In the genomic region with DNA sequence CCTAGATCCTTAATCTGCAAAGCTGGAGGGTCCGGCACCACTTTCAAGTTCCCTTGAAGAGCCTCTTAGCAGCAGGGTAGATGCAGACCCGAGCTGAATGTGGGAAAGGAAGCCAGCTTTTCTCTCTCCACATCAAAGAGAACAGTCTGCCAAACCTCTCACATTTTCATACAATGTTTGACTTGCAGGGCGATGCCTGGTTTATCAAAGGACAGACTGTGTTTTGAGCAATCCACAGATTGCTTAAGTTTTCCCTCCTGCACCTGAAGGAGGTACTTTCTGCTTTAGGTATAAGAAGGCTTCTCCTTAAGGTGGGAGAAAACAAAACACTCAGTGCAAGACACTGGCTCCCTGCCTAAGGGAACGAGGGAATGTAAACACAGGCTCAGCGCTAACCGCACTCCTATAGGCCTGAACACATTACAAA, we compare ENCODE assay signal across 14 mouse cellular contexts.
A peak's percentile ranks its signal among the peaks of the same experiment; 100 is the strongest.
DNase-seq lines count a peak whose midpoint lies in the region; ATAC-seq and TF ChIP-seq lines count a peak whose summit lies in the region.
"Had no signal": no experiment of that assay in that cellular context is flagged by ENCODE, and none has a peak within 500 bp of the region (broad histone marks: within the 10 kb centered on the region; RNA-seq: fewer than 3 reads in every experiment).

No protein-coding gene starts in this region.

- no peaks in the 10 kb centered on the region for H3K9me3 ChIP-seq in forebrain, embryonic 13.5 days (replicated peaks)
- no peaks in the 10 kb centered on the region for H3K9me3 ChIP-seq in forebrain, embryonic 12.5 days
- no peaks in the 10 kb centered on the region for H3K9me3 ChIP-seq in midbrain, embryonic 15.5 days
- no peaks in the 10 kb centered on the region for H3K9me3 ChIP-seq in midbrain, postnatal 0 days (ENCODE audit: low read length)
- H3K9me3 ChIP-seq in lung, postnatal 0 days (ENCODE audit: low read length), result no peaks in the 10 kb centered on the region
- no peaks in the 10 kb centered on the region for H3K9me3 ChIP-seq in hindbrain, embryonic 16.5 days (ENCODE audit: control insufficient read depth, low read length)

- H3K4me1 ChIP-seq in forebrain, embryonic 13.5 days, result no peaks in the 10 kb centered on the region
- 0 out of 2 replicates have a peak, but pooled peaks cover 3% of the 10 kb centered on the region for H3K4me1 ChIP-seq in forebrain, embryonic 12.5 days
- H3K4me1 ChIP-seq in midbrain, embryonic 15.5 days, result peaks cover 6% of the 10 kb centered on the region; the same call in 1 of the 2 replicates
- no peaks in the 10 kb centered on the region; the same call in 1 of the 2 replicates for H3K4me1 ChIP-seq in midbrain, postnatal 0 days (ENCODE audit: insufficient read depth, low read length)
- peaks cover 6% of the 10 kb centered on the region; the same call in 1 of the 2 replicates for H3K4me1 ChIP-seq in lung, postnatal 0 days (ENCODE audit: insufficient read depth, low read depth, low read length)
- H3K4me1 ChIP-seq in hindbrain, embryonic 16.5 days (ENCODE audit: control insufficient read depth, insufficient read depth, low read depth, low read length), result no peaks in the 10 kb centered on the region

- TF ChIP-seq CTCF in midbrain, postnatal 0 days (IDR thresholded peaks at IDR 0.05), result no peak
- TF ChIP-seq CTCF in lung, postnatal 0 days (IDR thresholded peaks at IDR 0.05), result no peak

- H3K4me2 ChIP-seq in forebrain, embryonic 13.5 days, result no peak overlapping the region
- no peak overlapping the region for H3K4me2 ChIP-seq in forebrain, embryonic 12.5 days
- no peak overlapping the region for H3K4me2 ChIP-seq in midbrain, embryonic 15.5 days
- H3K4me2 ChIP-seq in midbrain, postnatal 0 days (ENCODE audit: low read depth, low read length, poor library complexity, severe bottlenecking), result no peak overlapping the region
- H3K4me2 ChIP-seq in lung, postnatal 0 days (replicated peaks; ENCODE audit: low read depth, low read length), result no peak overlapping the region; the same call in 1 of the 2 replicates
- H3K4me2 ChIP-seq in hindbrain, embryonic 16.5 days (ENCODE audit: low read length), result no peak overlapping the region

- no peaks in the 10 kb centered on the region for H3K27me3 ChIP-seq in forebrain, embryonic 13.5 days
- H3K27me3 ChIP-seq in forebrain, embryonic 12.5 days, result no peaks in the 10 kb centered on the region
- no peaks in the 10 kb centered on the region for H3K27me3 ChIP-seq in midbrain, embryonic 15.5 days (replicated peaks)
- H3K27me3 ChIP-seq in midbrain, postnatal 0 days (ENCODE audit: insufficient read depth, low read length), result no peaks in the 10 kb centered on the region
- no peaks in the 10 kb centered on the region for H3K27me3 ChIP-seq in lung, postnatal 0 days (replicated peaks; ENCODE audit: insufficient read depth, low read length)
- no peaks in the 10 kb centered on the region for H3K27me3 ChIP-seq in hindbrain, embryonic 16.5 days (replicated peaks; ENCODE audit: control insufficient read depth, insufficient read depth, low read length)

- ATAC-seq in forebrain, embryonic 13.5 days, result peak; percentile 31; the same call in 1 of the 2 replicates
- no peak for ATAC-seq in forebrain, embryonic 12.5 days (ENCODE audit: low FRiP score)
- no peak for ATAC-seq in midbrain, embryonic 15.5 days (replicated peaks)
- no peak for ATAC-seq in midbrain, postnatal 0 days (ENCODE audit: low FRiP score)
- peak; percentile 91 for ATAC-seq in lung, postnatal 0 days
- no peak for ATAC-seq in hindbrain, embryonic 16.5 days

- H3K36me3 ChIP-seq in forebrain, embryonic 13.5 days (ENCODE audit: poor library complexity, severe bottlenecking), result peaks cover 33% of the 10 kb centered on the region
- peaks cover 16% of the 10 kb centered on the region; the same call in 1 of the 2 replicates for H3K36me3 ChIP-seq in forebrain, embryonic 12.5 days (replicated peaks)
- no peaks in the 10 kb centered on the region; the same call in 1 of the 2 replicates for H3K36me3 ChIP-seq in midbrain, embryonic 15.5 days (replicated peaks)
- H3K36me3 ChIP-seq in midbrain, postnatal 0 days (ENCODE audit: insufficient read depth, low read length), result peaks cover 20% of the 10 kb centered on the region
- no peaks in the 10 kb centered on the region for H3K36me3 ChIP-seq in lung, postnatal 0 days (ENCODE audit: insufficient read depth, low read length)
- H3K36me3 ChIP-seq in hindbrain, embryonic 16.5 days (ENCODE audit: control insufficient read depth, insufficient read depth, low read length), result peaks cover 16% of the 10 kb centered on the region

- no peak for DNase-seq in midbrain, postnatal 0 days (ENCODE audit: low spot score)
- DNase-seq in lung, postnatal 0 days (ENCODE audit: low spot score), result peak; percentile 93
- DNase-seq in thymus, postnatal 10 days (ENCODE audit: low spot score in 2 of 2), result no peak
- DNase-seq in cerebellum, postnatal 10 days, result no peak
- DNase-seq: adrenal gland, postnatal 25 days; cerebellum, adult 11 months; gastrocnemius, postnatal 14 days; kidney, postnatal 25 days; right cerebral cortex, postnatal 4 days had no signal

- H3K9ac ChIP-seq in forebrain, embryonic 13.5 days, result no peak overlapping the region
- H3K9ac ChIP-seq in forebrain, embryonic 12.5 days, result no peak overlapping the region
- no peak overlapping the region for H3K9ac ChIP-seq in midbrain, embryonic 15.5 days
- H3K9ac ChIP-seq in midbrain, postnatal 0 days (replicated peaks; ENCODE audit: low read length, poor library complexity, severe bottlenecking), result no peak overlapping the region
- no peak overlapping the region for H3K9ac ChIP-seq in lung, postnatal 0 days (replicated peaks; ENCODE audit: low read depth)
- no peak overlapping the region for H3K9ac ChIP-seq in hindbrain, embryonic 16.5 days (ENCODE audit: low read depth, low read length)

- no peak overlapping the region for H3K4me3 ChIP-seq in forebrain, embryonic 13.5 days
- no peak overlapping the region for H3K4me3 ChIP-seq in forebrain, embryonic 12.5 days (replicated peaks)
- no peak overlapping the region for H3K4me3 ChIP-seq in midbrain, embryonic 15.5 days
- H3K4me3 ChIP-seq in midbrain, postnatal 0 days (ENCODE audit: low read depth, low read length), result no peak overlapping the region
- no peak overlapping the region for H3K4me3 ChIP-seq in lung, postnatal 0 days (ENCODE audit: low read depth, low read length)
- no peak overlapping the region for H3K4me3 ChIP-seq in hindbrain, embryonic 16.5 days (ENCODE audit: low read length)

- H3K27ac ChIP-seq in forebrain, embryonic 13.5 days, result no peak overlapping the region
- H3K27ac ChIP-seq in forebrain, embryonic 12.5 days, result no peak overlapping the region
- peak overlapping the region; percentile 45; the same call in 1 of the 2 replicates for H3K27ac ChIP-seq in midbrain, embryonic 15.5 days
- no peak overlapping the region; the same call in 1 of the 2 replicates for H3K27ac ChIP-seq in midbrain, postnatal 0 days (ENCODE audit: low read depth, low read length)
- peak overlapping the region; percentile 85 for H3K27ac ChIP-seq in lung, postnatal 0 days (ENCODE audit: low read length)
- H3K27ac ChIP-seq in hindbrain, embryonic 16.5 days (ENCODE audit: low read depth, low read length), result no peak overlapping the region
- H3K27ac ChIP-seq: macrophage had no signal

- 56% methylated on average over 6 of the region's 6 CpGs for WGBS in forebrain, embryonic 13.5 days
- 64% methylated on average over 6 of the region's 6 CpGs for WGBS in forebrain, embryonic 12.5 days
- WGBS in midbrain, embryonic 15.5 days, result 39% methylated on average over 6 of the region's 6 CpGs
- WGBS in midbrain, postnatal 0 days, result 41% methylated on average over 6 of the region's 6 CpGs
- WGBS in lung, postnatal 0 days, result 13% methylated on average over 6 of the region's 6 CpGs
- 63% methylated on average over 6 of the region's 6 CpGs for WGBS in hindbrain, embryonic 16.5 days

- peak; percentile 98 for TF ChIP-seq EP300 in lung, postnatal 0 days (IDR thresholded peaks at IDR 0.05)

Comparison
In these comparisons a context has a peak if more than half of its experiments do, and no peak if none do; other contexts are left out.
1. ATAC-seq: peak in forebrain, embryonic 13.5 days (single experiment) and lung, postnatal 0 days (single experiment); none in forebrain, embryonic 12.5 days (single experiment), midbrain, embryonic 15.5 days (single experiment), midbrain, postnatal 0 days (single experiment) and hindbrain, embryonic 16.5 days (single experiment).
2. H3K27ac ChIP-seq: peak in midbrain, embryonic 15.5 days (single experiment) and lung, postnatal 0 days (single experiment); none in forebrain, embryonic 13.5 days (single experiment), forebrain, embryonic 12.5 days (single experiment), midbrain, postnatal 0 days (single experiment) and hindbrain, embryonic 16.5 days (single experiment).